Mouse (Mus musculus): ENCODE data around the gene Mmp14.

Gene Mmp14

DNA sequence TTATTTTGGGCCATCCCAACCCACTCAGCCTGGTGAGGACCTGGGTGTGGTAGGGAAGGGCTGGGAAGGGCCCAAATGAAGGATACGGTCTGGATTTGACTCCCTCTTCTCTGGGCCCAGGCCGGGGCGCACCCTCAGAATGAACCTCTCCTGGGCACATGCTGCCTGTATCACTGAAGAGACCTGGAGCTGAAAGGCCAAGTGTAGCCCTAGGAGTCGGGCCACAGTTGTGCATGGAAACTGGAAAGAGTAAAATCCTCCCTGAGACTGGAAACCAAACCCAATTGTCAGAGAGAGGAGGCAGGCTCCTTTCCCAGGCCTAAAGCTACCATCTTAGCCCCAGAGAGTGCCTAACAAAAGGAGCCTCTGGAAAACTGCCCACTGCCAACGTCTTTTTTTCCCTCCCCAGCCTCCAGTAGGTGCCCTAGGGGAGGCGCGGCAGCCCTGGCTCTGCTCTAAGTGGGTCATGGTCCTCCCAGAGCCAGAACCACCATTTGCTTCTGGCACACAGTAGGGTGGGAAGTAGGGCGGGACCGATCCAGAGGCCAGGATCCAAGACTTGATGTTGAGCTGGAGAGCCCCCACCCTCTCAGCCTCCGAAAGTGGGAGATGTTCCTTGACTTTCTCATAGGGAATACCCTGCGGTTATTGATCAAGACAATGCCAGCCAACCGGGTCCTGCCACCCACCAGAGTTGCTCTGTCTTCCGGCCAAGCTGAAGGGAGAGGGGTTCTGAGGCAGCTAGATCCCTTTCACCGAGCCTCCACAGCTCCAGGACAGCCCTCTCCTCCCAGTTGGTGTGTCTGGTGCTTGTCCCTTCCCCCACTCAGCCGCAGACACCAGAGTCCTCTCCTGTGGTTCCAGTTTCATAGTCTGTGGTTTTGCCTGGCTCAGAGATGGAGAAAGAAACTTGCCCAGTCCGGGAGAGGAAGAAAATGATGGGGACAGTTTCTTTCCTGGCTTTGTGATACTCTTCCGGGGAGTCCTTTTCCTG, 1.7 kb downstream of the Mmp14 start:
- DNase-seq (ENCODE audit: extremely low read depth, insufficient read length, low spot score), result peak; percentile 83

DNA sequence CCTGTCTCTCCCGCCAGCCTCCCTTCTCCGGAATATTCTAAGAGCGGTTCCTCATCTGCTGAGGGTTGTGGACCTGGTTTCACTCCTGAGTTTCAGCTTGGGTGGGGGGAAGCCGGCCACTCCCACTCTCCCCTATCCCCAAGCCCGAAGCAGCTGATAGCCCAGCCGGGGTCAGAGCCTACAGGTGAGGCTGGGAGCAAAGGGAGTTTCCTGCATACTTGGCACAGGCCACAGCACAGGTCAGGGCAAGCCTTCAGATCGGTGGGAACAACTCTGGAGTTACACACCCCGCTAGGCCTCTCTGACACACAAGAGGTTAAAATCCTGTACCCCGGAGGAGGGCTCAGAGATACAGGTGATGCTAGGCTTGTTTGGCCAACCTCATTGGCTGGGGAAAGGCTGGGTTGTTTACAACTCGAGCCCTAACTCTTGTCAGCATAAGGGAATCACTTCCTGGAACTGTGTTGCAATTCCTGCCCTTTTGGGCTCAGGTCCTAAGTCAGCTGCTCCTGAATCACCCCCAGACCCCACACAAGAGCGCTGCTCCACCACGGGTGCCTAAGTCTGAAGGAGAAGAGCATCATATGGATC, 2.6 kb downstream of the Mmp14 start:
- DNase-seq (ENCODE audit: extremely low read depth, insufficient read length, low spot score), result no peak

DNA sequence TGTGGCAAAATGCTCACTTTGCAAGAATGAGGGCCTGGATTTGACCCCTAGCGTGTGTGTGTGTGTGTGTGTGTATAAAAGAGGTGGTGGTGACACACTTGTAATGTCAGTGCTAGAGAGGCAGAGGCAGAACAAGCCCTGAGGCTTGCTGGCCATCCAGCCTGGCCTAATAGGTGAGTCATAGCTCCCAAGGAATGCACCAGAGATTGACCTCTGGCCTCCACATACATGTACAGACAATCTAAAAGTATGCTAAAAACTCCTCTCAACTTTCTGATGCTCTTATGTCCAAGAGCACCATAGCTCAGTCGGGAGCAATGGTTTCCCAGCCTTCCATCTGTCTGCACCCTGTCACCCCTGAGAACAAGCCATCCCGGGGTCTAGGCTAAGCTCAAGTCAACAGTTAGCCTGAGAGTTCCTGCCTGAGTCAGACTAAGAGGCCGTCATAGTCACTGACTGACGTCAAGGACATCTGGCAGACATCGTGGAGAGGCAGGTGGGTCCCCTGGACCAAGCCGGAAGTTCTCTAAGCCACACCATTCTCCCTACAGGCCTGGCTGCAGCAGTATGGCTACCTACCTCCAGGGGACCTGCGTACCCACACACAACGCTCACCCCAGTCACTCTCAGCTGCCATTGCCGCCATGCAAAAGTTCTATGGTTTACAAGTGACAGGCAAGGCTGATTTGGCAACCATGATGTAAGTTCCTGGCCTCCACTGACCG, 3.9 kb downstream of the Mmp14 start:
- DNase-seq (ENCODE audit: extremely low read depth, insufficient read length, low spot score), result peak; percentile 78

DNA sequence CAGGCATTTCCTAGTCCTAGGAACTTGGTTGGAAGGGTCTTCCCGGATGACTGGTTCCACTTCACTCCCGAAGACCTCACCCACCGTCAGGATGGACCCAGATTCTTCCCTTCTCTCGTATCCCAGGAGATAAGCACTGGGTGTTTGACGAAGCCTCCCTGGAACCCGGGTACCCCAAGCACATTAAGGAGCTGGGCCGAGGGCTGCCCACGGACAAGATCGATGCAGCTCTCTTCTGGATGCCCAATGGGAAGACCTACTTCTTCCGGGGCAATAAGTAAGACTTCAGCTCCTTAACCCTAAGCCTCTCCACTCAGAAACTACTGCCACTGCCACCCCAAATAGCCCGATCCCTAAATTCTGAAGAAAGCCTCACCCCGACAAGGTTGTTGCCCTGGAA, 7.7 kb downstream of the Mmp14 start:
- DNase-seq (ENCODE audit: extremely low read depth, insufficient read length, low spot score), result no peak

DNA sequence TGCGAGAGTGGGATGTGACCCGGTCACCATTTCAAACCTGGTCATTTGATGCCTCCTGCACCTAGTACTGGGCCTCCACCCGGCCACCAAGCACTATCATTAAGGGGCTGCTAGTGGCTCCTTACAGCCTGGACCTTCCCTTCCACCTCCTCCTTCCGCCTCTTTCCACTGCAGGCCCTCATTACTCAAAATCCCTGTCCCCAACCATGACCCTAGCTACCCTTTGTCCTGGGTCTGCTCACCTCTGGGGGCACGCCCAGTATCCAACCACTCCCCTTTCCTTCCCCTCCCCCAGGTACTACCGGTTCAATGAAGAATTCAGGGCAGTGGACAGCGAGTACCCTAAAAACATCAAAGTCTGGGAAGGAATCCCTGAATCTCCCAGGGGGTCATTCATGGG, 8.2 kb downstream of the Mmp14 start:
- no peak for DNase-seq (ENCODE audit: extremely low read depth, insufficient read length, low spot score)

DNA sequence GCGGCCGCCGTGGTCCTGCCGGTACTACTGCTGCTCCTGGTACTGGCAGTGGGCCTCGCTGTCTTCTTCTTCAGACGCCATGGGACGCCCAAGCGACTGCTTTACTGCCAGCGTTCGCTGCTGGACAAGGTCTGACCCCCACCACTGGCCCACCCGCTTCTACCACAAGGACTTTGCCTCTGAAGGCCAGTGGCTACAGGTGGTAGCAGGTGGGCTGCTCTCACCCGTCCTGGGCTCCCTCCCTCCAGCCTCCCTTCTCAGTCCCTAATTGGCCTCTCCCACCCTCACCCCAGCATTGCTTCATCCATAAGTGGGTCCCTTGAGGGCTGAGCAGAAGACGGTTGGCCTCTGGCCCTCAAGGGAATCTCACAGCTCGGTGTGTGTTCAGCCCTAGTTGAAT, 9.1 kb downstream of the Mmp14 start:
- no peak for DNase-seq (ENCODE audit: extremely low read depth, insufficient read length, low spot score)

DNA sequence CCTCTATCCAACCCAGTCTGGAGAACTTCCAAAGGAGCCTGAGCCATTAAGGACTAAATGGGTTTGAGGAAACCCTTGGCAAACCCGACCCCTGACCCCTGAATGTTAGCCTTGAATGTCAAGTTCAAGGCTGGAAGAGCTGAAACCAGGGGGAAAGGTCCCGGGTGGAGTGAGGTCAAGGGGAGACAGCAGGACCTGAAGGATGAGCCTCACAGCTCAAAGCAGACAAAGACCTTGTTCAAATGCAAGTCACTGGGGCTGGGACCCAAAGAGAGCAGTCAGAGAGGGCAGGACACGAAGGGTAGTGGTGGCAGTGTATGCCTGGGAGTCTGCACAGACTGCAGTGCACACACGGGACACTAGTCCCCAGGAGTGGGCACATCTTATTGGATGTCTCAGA, 10.0 kb downstream of the Mmp14 start:
- no peak for DNase-seq (ENCODE audit: extremely low read depth, insufficient read length, low spot score)

DNA sequence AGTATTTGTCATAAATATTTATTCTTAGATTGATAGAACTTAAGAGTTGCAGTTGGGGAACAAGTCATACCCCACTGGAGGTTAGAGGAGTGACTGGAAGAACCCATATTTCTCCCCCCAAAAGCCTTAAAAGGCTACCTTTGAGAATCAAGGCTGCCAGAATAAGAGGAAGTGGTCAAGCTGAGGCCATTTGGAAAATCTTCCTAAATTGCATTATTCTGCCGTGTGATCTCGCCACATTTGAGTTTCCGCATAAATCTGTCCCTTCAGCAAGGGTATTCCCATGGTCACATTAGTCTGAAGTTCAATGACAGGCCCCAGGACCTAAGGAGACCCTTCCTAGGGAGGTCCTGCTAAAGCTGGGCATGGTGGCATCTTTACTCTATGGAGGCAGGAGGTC, 11.1 kb downstream of the Mmp14 start:
- no peak for DNase-seq (ENCODE audit: extremely low read depth, insufficient read length, low spot score)

DNA sequence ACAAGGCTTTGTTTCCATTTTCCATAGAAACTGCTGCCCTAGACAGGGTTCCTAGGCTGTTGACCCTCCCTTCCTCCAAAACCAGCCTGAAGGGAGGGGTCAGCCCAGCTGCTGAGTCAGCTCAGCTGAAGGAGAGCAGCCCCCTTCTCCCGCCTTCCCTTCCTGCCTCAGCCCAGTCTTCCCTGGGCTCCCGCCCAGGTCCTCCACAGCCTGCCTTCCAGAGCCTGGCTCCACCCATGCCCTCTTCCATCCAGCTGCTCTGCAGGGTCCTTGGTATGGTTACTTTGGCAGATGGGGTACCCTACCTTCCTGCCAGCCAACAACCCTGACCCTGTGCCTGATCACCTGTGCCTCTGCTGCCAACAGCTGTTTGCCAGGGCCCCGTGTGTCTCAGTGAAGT, 11.8 kb downstream of the Mmp14 start:
- DNase-seq (ENCODE audit: extremely low read depth, insufficient read length, low spot score), result peak; percentile 80

DNA sequence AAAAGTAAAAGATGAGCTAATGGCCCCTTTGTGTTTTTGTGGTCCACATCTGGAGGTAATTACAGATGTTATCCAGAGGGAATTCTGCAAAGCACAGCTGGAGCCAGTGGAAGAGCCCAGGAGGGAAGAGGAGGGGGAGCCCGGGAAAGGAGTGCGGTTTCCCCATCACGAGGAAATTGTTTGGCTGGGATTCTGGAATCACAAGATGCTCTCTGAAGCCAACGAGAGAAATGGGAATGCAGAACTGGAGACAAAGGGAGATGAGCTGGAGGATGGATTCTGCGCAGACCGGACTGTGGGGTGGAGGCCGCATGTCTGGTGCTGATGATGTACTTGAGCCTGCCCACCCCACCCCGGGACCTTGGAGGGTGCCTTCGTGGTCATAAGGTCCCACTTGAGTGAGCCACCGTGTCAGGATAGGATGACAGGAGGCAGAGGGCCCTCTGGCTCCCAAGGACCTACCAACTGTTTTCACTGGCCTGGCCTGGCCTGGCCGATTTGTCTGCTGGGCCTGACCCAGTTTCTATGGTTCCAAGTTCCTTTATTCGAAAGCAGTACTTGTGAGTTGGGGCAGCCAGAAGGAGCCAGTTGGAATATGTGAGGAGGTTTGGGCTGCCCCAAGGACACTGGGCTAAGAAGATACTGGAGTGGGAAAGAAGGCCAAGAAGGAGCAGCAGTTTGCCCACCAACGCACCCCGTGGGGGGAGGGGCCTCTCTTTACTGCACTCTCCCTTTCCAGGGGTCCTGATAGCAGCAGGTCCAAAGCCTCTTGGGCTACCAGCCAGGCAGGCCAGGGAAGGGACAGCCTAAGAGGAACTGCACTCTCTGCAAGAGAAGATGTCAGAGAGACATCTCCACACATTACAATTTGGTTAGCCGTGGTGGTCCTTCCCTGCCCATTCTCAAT, 12.6 kb downstream of the Mmp14 start:
- DNase-seq (ENCODE audit: extremely low read depth, insufficient read length, low spot score), result peak; percentile 83

DNA sequence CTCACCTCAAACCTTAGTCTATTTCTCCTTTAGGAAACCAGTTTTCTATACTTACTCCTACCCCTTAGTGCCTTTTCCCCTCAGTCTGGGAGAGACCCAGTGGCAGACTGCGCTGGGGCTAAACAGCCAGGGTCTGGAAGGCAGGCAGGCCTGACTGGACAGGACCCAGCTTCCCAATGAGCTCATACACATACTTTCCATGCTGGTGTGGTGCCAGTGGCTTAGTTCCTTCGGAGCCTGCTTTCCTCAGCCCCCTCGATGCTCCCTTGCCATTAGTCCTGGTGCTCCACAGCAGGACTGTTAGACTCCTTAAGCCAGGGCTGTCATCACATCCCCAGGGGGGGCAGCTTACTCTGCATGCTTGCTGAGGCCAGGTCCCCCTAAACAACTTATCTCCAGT, 14.1 kb downstream of the Mmp14 start:
- DNase-seq (ENCODE audit: extremely low read depth, insufficient read length, low spot score), result no peak

DNA sequence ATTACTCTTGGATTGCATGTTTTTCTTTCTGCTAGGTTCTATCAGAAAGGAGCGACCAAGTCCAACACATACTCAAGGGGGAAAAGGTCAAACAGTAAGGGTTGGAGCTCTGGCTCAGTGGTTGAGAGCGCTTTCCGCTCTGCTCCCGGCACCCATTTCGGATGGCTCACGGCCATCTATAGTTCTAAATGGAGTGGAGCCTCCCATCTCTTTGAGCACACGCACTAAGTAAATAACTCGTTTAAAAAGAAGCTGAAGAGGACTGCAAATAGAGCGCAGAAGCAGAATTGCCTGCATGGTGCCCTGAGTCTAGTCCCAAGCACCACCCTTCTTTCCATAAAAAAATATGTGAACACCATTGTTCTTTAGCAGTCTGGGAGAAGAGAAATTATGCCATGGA, 22.2 kb downstream of the Mmp14 start:
- DNase-seq (ENCODE audit: extremely low read depth, insufficient read length, low spot score), result no peak

DNA sequence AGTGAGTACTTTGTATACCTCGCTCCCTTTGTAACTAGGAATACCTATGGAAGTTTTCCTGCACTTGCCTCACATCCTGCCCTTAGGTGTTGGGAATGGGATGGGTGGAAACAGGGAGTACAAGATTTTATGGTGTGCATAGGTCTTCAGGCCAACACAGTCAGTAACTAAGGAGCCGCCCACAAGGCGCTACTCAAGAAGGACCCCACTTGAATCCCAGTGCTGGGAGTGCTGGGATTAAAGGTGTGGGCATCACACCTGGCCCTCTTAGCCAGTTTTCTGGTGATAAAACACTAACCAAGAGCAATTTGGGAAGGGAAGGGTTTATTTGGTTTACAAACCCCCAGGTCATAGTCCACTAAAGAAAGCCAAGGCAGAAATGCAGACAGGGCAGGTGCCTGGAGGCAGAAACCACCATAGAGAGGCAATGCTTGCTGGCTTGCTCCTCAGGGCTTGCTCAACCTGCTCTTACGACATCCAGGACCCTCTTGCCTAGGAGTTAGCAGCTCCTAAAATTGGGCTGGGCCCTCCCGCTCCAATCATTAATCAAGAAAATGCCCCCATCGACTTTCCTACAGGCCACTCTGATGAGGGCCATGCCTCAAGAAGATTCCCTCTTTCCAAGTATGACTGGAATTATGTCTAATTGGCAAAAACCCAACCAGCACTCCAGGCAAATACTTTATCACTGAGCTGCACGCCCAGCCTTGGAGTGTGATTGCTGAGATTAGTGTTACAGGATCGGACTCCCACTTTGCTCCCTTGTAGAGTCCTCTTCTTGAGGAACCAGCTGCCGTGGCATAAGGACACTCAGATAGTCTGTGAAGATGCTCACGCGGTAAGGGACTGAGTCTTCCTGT, 23.5 kb downstream of the Mmp14 start:
- DNase-seq (ENCODE audit: extremely low read depth, insufficient read length, low spot score), result no peak

DNA sequence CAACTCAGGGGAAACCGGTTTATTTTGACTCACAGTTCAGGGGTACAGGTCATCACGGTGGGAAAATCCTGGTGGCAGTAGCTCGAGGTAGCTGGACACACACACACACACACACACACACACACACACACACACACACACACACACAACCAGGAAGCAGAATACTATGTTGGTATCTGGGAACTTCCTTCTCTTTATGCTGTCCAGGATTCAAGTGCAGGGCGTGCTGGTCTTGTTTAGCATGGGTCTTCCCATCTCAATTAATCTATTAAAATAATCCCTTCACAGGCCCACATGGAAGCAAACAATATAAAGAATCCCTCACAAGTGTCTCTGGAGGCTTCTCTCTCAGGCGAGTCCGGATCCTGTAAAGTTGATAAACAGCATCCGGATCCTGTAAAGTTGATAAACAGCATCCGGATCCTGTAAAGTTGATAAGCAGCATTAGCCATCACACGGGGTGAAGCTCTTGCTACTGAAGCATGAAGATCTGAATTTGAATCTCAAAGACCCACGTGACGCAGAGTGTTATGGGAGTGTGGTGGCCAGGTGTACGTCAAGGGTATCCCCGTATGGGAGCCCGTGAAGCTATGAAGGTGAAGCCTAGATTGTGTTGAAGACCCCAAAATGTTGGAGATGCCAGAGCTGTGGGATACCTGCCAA, 26.6 kb downstream of the Mmp14 start:
- DNase-seq (ENCODE audit: extremely low read depth, insufficient read length, low spot score), result no peak

DNA sequence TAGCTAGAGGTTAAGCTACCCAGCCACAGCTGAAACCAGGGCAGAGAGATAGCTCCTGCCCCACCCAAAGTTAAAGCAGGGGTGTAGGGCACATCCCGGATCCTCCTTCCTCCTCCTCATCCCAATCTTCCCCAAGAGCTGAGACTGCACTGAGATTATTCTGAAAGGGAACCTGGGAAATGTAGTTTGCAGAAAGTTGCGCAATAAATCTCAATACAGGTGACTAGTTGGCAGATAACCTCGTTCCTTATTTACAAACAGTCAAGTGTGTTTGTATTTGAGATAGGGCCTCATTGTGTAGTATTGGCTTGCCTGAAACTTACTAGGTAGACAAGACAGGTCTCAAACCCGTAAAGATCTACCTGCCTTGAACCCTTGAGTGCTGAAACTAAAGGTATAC, 30.7 kb downstream of the Mmp14 start:
- no peak for DNase-seq (ENCODE audit: extremely low read depth, insufficient read length, low spot score)

DNA sequence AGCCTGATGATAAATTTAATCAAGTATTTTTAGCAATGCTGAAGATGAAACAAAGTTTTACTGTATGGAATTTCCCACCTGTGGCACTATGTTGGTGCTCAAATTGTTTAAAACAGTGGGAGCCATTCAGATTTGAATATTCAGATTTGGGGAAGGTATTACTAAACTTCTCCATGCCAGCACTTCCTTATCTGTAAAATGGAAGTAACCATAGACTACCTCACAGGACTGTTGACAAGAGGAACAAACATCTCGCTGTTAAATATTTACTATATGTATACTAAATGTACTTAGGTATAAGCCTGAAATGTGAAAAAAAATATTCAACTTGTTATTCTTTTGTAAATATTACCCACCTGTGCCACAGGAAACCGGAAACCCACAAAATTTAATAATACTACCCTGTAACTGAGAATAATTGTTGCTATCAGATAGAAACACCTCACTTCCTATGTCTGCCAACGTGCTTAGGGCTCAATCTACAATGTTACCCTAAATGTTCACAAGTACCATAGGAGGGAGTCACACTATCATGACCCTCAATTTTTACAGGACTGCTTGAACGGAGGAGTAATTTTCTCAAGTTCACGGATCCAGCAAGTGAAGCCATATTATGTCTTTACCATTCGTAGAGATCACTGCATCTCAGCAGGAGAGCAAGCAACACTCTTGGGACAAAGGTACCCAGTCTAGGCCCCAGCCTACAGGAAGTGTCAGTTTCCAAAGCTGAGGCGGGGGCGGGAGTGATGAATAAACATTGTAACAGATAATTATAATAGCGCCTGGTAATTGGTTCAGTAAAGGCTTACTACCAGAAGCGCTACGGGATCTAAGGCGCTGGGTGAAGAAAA, 31.9 kb downstream of the Mmp14 start:
- DNase-seq (ENCODE audit: extremely low read depth, insufficient read length, low spot score), result no peak

DNA sequence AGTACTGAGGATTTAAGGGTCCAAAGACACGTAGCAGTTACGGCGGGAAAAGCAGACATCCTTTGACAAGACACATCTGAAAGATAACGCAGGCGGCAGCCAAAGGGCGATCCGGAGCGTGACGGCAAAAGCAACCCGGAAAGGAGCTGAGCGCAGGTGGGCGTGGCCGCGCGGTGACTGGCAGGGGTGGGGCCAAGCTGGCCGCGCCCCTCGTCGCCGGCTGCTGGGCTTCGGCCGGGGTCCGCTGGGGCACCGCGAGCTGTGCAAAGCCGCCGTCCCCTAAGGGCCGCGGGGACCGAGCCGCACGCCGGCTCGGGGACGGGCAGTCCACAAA, 32.5 kb downstream of the Mmp14 start, which contains the start of gene Lrp10:
Lrp10 (plus strand) TSS at position 179 of the 334 bp plus-strand sequence.
- peak; percentile 86 for DNase-seq (ENCODE audit: extremely low read depth, insufficient read length, low spot score)

DNA sequence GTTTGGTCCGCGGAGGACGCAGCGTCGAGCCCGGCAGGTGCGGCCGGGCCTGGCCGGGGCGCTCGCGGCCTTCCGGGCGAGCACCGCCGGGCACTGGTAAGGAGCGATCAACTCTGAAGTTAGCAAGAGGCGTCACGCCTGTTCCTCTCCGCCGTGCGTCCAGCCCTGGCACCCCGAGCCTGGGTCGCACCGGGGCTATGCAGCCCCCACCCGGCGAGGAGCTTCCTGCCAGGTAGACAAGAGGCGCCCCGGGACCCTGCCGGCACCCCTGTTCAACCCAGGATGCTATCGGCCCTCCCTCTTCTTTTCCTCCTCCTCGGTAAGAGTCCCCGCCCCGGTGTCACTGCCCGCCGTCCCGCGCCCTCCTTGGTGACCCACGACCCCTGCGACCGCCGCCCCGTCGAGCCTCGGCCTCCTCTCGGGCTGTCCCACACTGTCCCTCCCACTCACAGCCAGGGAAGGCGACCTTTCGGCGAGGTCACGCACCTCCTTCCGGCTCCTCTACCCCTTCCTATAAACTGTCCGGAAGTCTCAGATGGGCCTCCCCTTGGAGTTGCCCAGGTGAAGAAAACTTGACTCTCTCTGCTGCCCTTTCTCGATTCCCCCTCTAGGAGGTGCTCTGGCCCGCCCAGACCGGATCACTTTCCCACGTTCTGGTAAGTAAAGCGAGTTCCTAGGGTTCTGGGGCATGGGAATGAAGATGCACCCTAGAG, 33.0 kb downstream of the Mmp14 start:
- DNase-seq (ENCODE audit: extremely low read depth, insufficient read length, low spot score), result peak; percentile 83

Measured in 3134 (cell line).